Mouse (Mus musculus) neutrophil, adult 5-6 weeks (primary cell): ENCODE measurements around the gene Rbl1. TPM values are rescaled to one million over a fixed set of nuclear protein-coding genes. Genes with fewer than 3 reads are reported as not detected.
"Not testable (repeated sequence)": the region's sequence is repeated elsewhere in the genome, so short reads cannot be mapped to it uniquely, and the experiment has no call there.

ENCODE experiments used
- ATAC-seq: fragments of 151-379, 151-347 bp; 2 replicates; pipeline ENCODE4 v1.8.0; 2017; ENCODE audit warnings: mild to moderate bottlenecking, moderate TSS enrichment; ENCODE audit not compliant: insufficient number of reproducible peaks, poor library complexity, low FRiP score, severe bottlenecking; ENCODE audit errors: extremely low read depth
- total RNA-seq: library from RNA; stranded (forward); fragments of 200-1000 nt; gene quantifications from 2 replicates; pipeline ENCODE4 v1.2.3, GENCODE M21; 2017

Gene Rbl1
- total RNA-seq = 30.2 and 34.8 TPM in 2 replicates

GRCm38 (mm10) chr2:157204366-157205218 is at the start of gene Rbl1:
Gene Rbl1, minus strand, starts transcription at chr2:157204534.
- ATAC-seq = peak; percentile 71

GRCm38 (mm10) chr2:157248111-157248510 is 43.8 kb upstream of the Rbl1 start:
- no peak for ATAC-seq

DNA sequence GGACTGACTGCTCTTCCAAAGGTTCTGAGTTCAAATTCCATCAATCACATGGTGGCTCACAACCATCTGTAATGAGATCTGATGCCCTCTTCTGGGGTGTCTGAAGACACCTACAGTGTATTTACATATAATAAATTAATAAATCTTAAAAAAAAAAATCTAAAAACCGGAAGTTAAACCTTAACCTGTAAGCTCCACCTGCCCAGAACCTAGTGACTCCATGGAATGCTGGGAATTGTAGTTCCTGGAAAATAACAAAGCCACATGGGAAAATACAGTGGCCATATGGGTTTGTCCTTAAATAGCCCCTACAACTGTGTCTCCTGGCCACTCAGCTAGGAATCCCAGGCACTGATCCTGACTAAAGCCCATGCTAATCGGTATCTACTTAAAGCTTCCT is 41.3 kb upstream of the Rbl1 start:
- no peak for ATAC-seq

GRCm38 (mm10) chr2:157245001-157245400 is 40.7 kb upstream of the Rbl1 start:
- ATAC-seq = no peak

DNA sequence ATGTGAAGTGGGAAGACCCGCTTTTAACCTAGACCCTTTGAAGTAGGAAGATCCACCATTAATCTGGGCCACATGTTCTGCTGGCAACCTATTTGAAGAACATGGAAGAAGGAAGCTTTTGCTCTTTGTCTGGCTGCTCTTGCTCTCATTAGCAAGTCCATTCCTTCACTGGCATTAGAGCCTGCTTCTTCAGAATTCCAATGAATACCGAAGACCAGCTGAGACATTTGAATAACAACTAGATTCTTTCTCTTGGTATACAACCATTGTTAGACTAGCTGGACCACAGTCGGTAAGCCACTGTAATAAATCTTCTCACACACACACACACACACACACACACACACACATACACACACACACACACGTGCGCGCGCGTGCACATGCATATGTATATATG is 31.6 kb upstream of the Rbl1 start:
- ATAC-seq = no peak

GRCm38 (mm10) chr2:157221916-157222315 is 17.6 kb upstream of the Rbl1 start:
- not testable (repeated sequence) for ATAC-seq

- no peak for ATAC-seq
Measured at GRCm38 (mm10) chr2:157220108-157220507, 15.8 kb upstream of the Rbl1 start.

DNA sequence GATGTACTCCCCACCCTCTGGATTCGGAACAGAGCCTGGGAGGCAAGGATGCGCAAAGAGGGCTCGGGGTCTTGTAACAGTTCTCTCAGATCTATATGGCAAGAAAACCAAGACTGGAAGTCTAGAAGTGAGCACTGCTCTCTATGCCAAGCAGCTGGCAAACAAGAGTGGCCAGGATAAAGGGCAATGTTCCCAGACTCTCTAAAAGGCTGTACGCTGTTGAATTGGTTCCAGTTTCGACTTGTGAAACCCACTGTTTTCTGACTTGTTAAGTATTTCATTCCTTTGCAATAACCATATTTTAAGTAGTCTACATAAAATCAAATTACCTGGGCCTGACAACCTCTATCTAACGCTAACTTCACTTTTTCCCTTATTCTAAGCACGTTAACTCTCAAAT is 7.4 kb upstream of the Rbl1 start:
- no peak for ATAC-seq

GRCm38 (mm10) chr2:157203459-157204365 is 622 bp downstream of the Rbl1 start:
- peak; percentile 25; the same call in 1 of the 2 replicates for ATAC-seq

GRCm38 (mm10) chr2:157203026-157203425 is 1.3 kb downstream of the Rbl1 start:
- no peak for ATAC-seq

GRCm38 (mm10) chr2:157202361-157202760 is 2.0 kb downstream of the Rbl1 start:
- no peak for ATAC-seq

- peak; percentile 46; the same call in 1 of the 2 replicates for ATAC-seq
Measured at GRCm38 (mm10) chr2:157201081-157201830, 3.1 kb downstream of the Rbl1 start.

GRCm38 (mm10) chr2:157198405-157198804 is 5.9 kb downstream of the Rbl1 start:
- not testable (repeated sequence) for ATAC-seq

DNA sequence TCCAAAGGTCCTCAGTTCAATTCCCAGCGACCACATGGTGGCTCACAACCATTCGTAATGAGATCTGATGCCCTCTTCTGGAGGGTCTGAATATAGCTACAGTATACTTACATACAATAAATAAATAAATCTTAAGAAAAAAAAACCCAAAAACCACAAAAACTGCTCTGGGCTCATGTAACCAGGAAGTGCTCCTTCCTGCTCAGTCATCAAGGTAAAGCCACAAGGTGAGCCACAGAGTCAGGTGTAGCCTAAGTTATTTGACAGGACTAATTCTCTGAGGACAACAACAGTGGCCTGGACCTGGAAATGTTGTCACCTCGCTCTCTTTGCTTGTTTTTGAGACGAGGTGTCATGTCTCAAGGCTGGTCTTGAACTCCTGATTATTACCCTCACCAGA is 13.7 kb downstream of the Rbl1 start:
- no peak for ATAC-seq

GRCm38 (mm10) chr2:157187223-157187622 is 17.1 kb downstream of the Rbl1 start:
- ATAC-seq = no peak

DNA sequence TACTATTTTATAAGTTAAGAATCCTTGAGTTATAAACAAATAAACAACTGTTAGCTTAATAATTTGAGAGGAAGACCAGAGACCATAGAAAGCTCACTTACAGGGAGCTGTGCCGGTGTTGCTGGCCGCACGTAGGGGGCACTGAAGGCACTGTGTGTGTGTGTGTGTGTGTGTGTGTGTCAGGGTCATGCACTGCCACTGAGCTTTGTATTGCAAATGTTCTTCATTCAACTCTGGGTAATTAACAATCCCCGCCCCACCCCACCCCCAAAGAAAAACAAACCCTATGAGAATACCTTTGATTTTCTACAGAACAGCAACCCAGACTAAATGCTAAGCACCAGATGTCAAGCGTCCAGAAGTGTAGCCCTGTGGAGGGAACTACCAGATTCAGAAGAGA is 17.8 kb downstream of the Rbl1 start:
- ATAC-seq = no peak

GRCm38 (mm10) chr2:157185022-157185660 is 19.2 kb downstream of the Rbl1 start:
- ATAC-seq = no peak

- no peak for ATAC-seq
Measured at GRCm38 (mm10) chr2:157178167-157178566, 26.2 kb downstream of the Rbl1 start.

DNA sequence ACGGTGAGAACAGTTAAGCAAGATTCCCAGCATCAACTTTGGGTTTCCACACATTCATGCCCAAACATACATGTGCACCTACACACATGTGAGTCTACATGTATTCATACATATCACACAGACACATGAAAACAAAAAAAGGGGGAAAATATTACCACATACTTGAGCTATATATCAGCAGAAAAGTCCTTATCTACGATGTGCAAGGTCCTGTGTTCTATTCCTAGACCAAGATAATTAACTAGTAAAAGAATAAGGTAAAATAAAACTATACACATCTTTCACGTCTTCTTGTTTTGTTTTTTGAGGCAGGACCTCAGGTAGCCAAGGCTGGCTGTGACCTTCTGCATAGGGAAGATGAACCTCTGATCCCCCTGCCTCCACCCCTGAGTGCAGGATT is 28.1 kb downstream of the Rbl1 start:
- no peak for ATAC-seq
